Mouse (Mus musculus): ENCODE results near the gene Dazl. TPM values are rescaled to one million over a fixed set of nuclear protein-coding genes. Genes with fewer than 3 reads are reported as not detected.

Dazl gene
- total and polyA plus RNA-seq, 2 experiments: 0.09 TPM; not detected in 1

- Histone ChIP-seq H3K9ac (ENCODE audit: low read depth, low read length) (no peak overlapping the region), H3K27me3 (ENCODE audit: control insufficient read depth, insufficient read depth, low read length) (no peaks in the 10 kb centered on the region), H3K4me3 (ENCODE audit: insufficient read depth, low read depth, low read length) (no peak overlapping the region), H3K27ac (replicated peaks; ENCODE audit: insufficient read depth, low read depth, low read length) (no peak overlapping the region), H3K36me3 (ENCODE audit: control insufficient read depth, insufficient read depth, low read length) (no peaks in the 10 kb centered on the region), H3K79me2 (ENCODE audit: control insufficient read depth, insufficient read depth, low read length) (no peaks in the 10 kb centered on the region), H3K4me1 (ENCODE audit: control insufficient read depth, insufficient read depth, low read length) (no peaks in the 10 kb centered on the region)
- WGBS: 90% methylated on average over 6 of the region's 6 CpGs
- TF ChIP-seq POLR2A (IDR thresholded peaks at IDR 0.05; ENCODE audit: extremely low read depth, insufficient read depth, low read length): no peak
- TF ChIP-seq CTCF (IDR thresholded peaks at IDR 0.05; ENCODE audit: low read depth, low read length): no peak
- no peak for DNase-seq (ENCODE audit: extremely low read depth, low read depth, low spot score)
Observed at GRCm38 (mm10) chr17:50260856-50261255, 32.6 kb downstream of the Dazl start.

GRCm38 (mm10) chr17:50246605-50247004 lies 46.8 kb downstream of the Dazl start:
- H3K79me2 ChIP-seq (ENCODE audit: control insufficient read depth, insufficient read depth, low read length): no peaks in the 10 kb centered on the region
- no peaks in the 10 kb centered on the region for H3K4me1 ChIP-seq (ENCODE audit: control insufficient read depth, insufficient read depth, low read length)
- no peak for DNase-seq (ENCODE audit: extremely low read depth, low read depth, low spot score)
- no peak overlapping the region for H3K9ac ChIP-seq (ENCODE audit: low read depth, low read length)
- no peak overlapping the region for H3K4me3 ChIP-seq (ENCODE audit: insufficient read depth, low read depth, low read length)
- no peak for TF ChIP-seq POLR2A (IDR thresholded peaks at IDR 0.05; ENCODE audit: extremely low read depth, insufficient read depth, low read length)
- TF ChIP-seq CTCF (IDR thresholded peaks at IDR 0.05; ENCODE audit: low read depth, low read length): no peak
- no peaks in the 10 kb centered on the region for H3K36me3 ChIP-seq (ENCODE audit: control insufficient read depth, insufficient read depth, low read length)
- no peaks in the 10 kb centered on the region for H3K27me3 ChIP-seq (ENCODE audit: control insufficient read depth, insufficient read depth, low read length)
- 84% methylated on average over 6 of the region's 6 CpGs for WGBS
- H3K27ac ChIP-seq (replicated peaks; ENCODE audit: insufficient read depth, low read depth, low read length): no peak overlapping the region

GRCm38 (mm10) chr17:50244675-50245074 lies 48.8 kb downstream of the Dazl start:
- no peak for DNase-seq (ENCODE audit: extremely low read depth, low read depth, low spot score)
- WGBS: 44% methylated on average over 4 of the region's 4 CpGs
- Histone ChIP-seq H3K36me3 (ENCODE audit: control insufficient read depth, insufficient read depth, low read length) (no peaks in the 10 kb centered on the region), H3K9ac (ENCODE audit: low read depth, low read length) (no peak overlapping the region), H3K27ac (replicated peaks; ENCODE audit: insufficient read depth, low read depth, low read length) (no peak overlapping the region), H3K27me3 (ENCODE audit: control insufficient read depth, insufficient read depth, low read length) (no peaks in the 10 kb centered on the region), H3K4me1 (ENCODE audit: control insufficient read depth, insufficient read depth, low read length) (no peaks in the 10 kb centered on the region), H3K4me3 (ENCODE audit: insufficient read depth, low read depth, low read length) (no peak overlapping the region), H3K79me2 (ENCODE audit: control insufficient read depth, insufficient read depth, low read length) (no peaks in the 10 kb centered on the region)
- TF ChIP-seq CTCF (IDR thresholded peaks at IDR 0.05; ENCODE audit: low read depth, low read length): no peak
- TF ChIP-seq POLR2A (IDR thresholded peaks at IDR 0.05; ENCODE audit: extremely low read depth, insufficient read depth, low read length): no peak

- Histone ChIP-seq H3K36me3 (ENCODE audit: control insufficient read depth, insufficient read depth, low read length) (no peaks in the 10 kb centered on the region), H3K9ac (ENCODE audit: low read depth, low read length) (no peak overlapping the region), H3K4me1 (ENCODE audit: control insufficient read depth, insufficient read depth, low read length) (no peaks in the 10 kb centered on the region), H3K27me3 (ENCODE audit: control insufficient read depth, insufficient read depth, low read length) (no peaks in the 10 kb centered on the region), H3K79me2 (ENCODE audit: control insufficient read depth, insufficient read depth, low read length) (no peaks in the 10 kb centered on the region), H3K4me3 (ENCODE audit: insufficient read depth, low read depth, low read length) (no peak overlapping the region), H3K27ac (replicated peaks; ENCODE audit: insufficient read depth, low read depth, low read length) (no peak overlapping the region)
- no peak for DNase-seq (ENCODE audit: extremely low read depth, low read depth, low spot score)
- no peak for TF ChIP-seq CTCF (IDR thresholded peaks at IDR 0.05; ENCODE audit: low read depth, low read length)
- TF ChIP-seq POLR2A (IDR thresholded peaks at IDR 0.05; ENCODE audit: extremely low read depth, insufficient read depth, low read length): no peak
- 85% methylated on average over 11 of the region's 11 CpGs for WGBS
Observed at GRCm38 (mm10) chr17:50243326-50243725, 50.1 kb downstream of the Dazl start.

- H3K4me1 ChIP-seq (ENCODE audit: control insufficient read depth, insufficient read depth, low read length): no peaks in the 10 kb centered on the region
- no peak overlapping the region for H3K27ac ChIP-seq (replicated peaks; ENCODE audit: insufficient read depth, low read depth, low read length)
- H3K27me3 ChIP-seq (ENCODE audit: control insufficient read depth, insufficient read depth, low read length): no peaks in the 10 kb centered on the region
- no peak for DNase-seq (ENCODE audit: extremely low read depth, low read depth, low spot score)
- H3K9ac ChIP-seq (ENCODE audit: low read depth, low read length): no peak overlapping the region
- no peaks in the 10 kb centered on the region for H3K36me3 ChIP-seq (ENCODE audit: control insufficient read depth, insufficient read depth, low read length)
- H3K79me2 ChIP-seq (ENCODE audit: control insufficient read depth, insufficient read depth, low read length): no peaks in the 10 kb centered on the region
- 51% methylated on average over 11 of the region's 11 CpGs for WGBS
- no peak overlapping the region for H3K4me3 ChIP-seq (ENCODE audit: insufficient read depth, low read depth, low read length)
- TF ChIP-seq CTCF (IDR thresholded peaks at IDR 0.05; ENCODE audit: low read depth, low read length) (no peak), POLR2A (IDR thresholded peaks at IDR 0.05; ENCODE audit: extremely low read depth, insufficient read depth, low read length) (no peak)
Observed at GRCm38 (mm10) chr17:50237818-50238610, 55.4 kb downstream of the Dazl start.

- no peaks in the 10 kb centered on the region for H3K79me2 ChIP-seq (ENCODE audit: control insufficient read depth, insufficient read depth, low read length)
- no peaks in the 10 kb centered on the region for H3K4me1 ChIP-seq (ENCODE audit: control insufficient read depth, insufficient read depth, low read length)
- no peak overlapping the region for H3K4me3 ChIP-seq (ENCODE audit: insufficient read depth, low read depth, low read length)
- H3K36me3 ChIP-seq (ENCODE audit: control insufficient read depth, insufficient read depth, low read length): no peaks in the 10 kb centered on the region
- no peak overlapping the region for H3K9ac ChIP-seq (ENCODE audit: low read depth, low read length)
- no peak overlapping the region for H3K27ac ChIP-seq (replicated peaks; ENCODE audit: insufficient read depth, low read depth, low read length)
- H3K27me3 ChIP-seq (ENCODE audit: control insufficient read depth, insufficient read depth, low read length): no peaks in the 10 kb centered on the region
- DNase-seq (ENCODE audit: extremely low read depth, low read depth, low spot score): peak; percentile 4
- TF ChIP-seq CTCF (IDR thresholded peaks at IDR 0.05; ENCODE audit: low read depth, low read length) (peak; percentile 92), POLR2A (IDR thresholded peaks at IDR 0.05; ENCODE audit: extremely low read depth, insufficient read depth, low read length) (no peak)
- 5% methylated on average over 8 of the region's 8 CpGs for WGBS
Observed at GRCm38 (mm10) chr17:50237436-50237709, 56.1 kb downstream of the Dazl start.

Measured in liver, adult 2 months (tissue).